Mouse (Mus musculus) urinary bladder, postnatal 14 days (tissue): ENCODE measurements around the gene Hadh.

Experiments
- DNase-seq: peaks from one replicate; pipeline ENCODE4 v3.0.0; 2021; ENCODE audit warnings: low spot score

Gene Hadh

GRCm38 (mm10) chr3:131271559-131272373, at the start of gene Hadh:
Gene Hadh (minus strand): TSS chr3:131272101.
- DNase-seq = peak; percentile 87

DNA sequence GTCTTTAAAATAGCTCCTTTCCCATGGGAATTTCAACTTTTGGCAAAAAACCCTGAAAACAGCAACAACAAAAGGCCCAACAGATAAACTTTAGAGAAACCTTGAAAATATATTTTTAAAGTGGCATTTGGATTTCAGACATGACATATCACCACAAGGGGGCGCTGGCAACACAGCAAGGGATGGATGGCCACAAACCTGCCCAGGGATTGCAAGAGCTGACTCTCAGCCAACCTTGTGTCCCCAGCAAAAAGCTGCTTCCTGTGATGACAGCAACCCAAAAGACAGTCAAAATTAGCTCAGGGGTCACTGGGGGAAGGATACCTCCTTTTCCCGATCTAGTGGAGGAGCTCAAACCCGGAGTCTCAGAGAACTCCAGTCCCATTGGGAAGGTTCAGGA, 48.3 kb upstream of the Hadh start:
- DNase-seq = peak; percentile 83

GRCm38 (mm10) chr3:131318211-131318610, 46.3 kb upstream of the Hadh start:
- DNase-seq = no peak

DNA sequence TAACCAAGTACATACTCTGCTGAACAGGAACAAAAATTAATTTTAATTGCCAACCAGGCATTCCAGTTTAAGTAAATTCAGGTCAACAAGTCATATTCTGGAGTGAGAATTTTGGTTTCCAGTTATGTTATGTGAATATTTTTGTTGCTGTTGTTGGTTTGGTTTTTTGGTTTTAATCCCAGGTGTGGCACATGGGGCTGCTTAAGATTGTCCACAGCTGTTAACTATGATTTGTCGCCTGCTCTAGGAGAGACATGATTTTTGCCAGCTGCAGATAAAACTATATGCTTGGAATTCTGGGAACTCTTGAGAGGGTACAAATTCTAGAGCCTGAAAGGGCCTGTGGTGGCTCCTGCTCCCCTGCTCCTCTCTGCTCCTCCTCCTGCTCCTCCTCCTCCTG, 45.2 kb upstream of the Hadh start:
- no peak for DNase-seq

GRCm38 (mm10) chr3:131315957-131316510, 44.1 kb upstream of the Hadh start:
- no peak for DNase-seq

DNA sequence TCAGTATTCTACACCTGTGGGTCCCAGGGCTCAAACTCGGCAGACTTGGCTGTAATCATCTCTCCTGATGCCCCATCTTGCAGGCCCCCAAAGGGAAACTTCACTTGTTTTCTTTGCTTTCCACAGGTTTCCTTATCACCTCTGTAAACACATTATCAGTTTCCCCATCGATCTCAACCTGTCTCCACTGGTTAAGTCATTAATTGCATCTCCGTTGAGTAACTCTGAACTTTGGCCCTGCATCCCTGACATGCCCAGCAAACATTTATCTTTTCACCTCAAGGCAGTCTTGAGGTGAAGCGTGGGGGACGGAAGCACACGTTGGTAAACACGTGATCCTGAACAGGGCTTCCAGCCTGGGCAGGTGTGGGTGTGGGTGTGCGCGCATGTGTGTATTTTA, 40.4 kb upstream of the Hadh start:
- no peak for DNase-seq

- no peak for DNase-seq
Observed at GRCm38 (mm10) chr3:131310572-131310971, 38.7 kb upstream of the Hadh start.

- DNase-seq = no peak
Observed at GRCm38 (mm10) chr3:131307811-131308210, 35.9 kb upstream of the Hadh start.

- no peak for DNase-seq
Observed at GRCm38 (mm10) chr3:131306255-131306654, 34.4 kb upstream of the Hadh start.

DNA sequence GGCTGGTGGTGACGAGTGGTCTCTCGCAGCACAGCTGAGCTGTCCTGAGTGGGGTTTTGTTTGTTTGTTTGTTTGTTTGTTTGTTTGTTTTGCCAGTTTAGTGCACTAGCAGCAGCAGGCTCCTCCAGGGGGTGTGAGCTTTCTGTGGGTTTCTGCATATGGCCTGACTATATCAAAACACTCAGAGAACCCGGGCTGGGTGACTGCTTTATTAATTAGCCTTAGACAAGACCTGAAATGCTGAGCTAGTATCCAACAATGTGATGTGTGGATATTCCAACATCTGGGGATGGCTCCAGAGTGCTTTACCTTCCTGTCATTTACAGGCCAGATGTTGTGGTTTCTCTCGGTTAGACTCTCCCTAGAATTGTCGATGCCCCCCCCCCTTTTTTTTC, 31.4 kb upstream of the Hadh start:
- DNase-seq = no peak

- peak; percentile 85 for DNase-seq
Observed at GRCm38 (mm10) chr3:131302452-131303319, 30.8 kb upstream of the Hadh start, which contains the start of gene Cyp2u1. Gene Cyp2u1 (minus strand): TSS chr3:131303227.

- DNase-seq = no peak
Observed at GRCm38 (mm10) chr3:131299908-131300307, 28.0 kb upstream of the Hadh start.

- DNase-seq = no peak
Observed at GRCm38 (mm10) chr3:131299078-131299477, 27.2 kb upstream of the Hadh start.

- DNase-seq = no peak
Observed at GRCm38 (mm10) chr3:131296893-131297292, 25.0 kb upstream of the Hadh start.

GRCm38 (mm10) chr3:131295513-131296200, 23.8 kb upstream of the Hadh start:
- no peak for DNase-seq

- DNase-seq = no peak
Observed at GRCm38 (mm10) chr3:131294503-131294902, 22.6 kb upstream of the Hadh start.

DNA sequence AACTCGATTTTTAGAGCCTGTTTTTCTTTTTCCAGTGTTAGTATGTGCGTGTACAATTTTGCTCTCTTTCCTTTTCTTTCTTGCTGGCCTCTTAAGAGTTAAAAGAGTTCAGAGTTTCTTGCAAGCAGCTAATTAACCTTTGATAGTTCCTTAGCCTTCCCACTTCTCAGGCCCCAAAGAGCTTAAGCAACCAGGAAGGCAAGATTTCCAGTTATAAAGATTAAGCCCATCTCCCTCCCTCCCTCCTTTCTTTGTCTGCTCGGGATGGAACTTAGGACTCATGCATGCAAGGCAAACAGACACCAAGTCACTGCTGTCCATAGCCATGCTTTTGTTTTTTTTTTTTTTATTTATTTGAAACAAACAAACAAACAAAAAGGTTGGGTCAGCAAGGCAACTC, 21.1 kb upstream of the Hadh start:
- no peak for DNase-seq

DNA sequence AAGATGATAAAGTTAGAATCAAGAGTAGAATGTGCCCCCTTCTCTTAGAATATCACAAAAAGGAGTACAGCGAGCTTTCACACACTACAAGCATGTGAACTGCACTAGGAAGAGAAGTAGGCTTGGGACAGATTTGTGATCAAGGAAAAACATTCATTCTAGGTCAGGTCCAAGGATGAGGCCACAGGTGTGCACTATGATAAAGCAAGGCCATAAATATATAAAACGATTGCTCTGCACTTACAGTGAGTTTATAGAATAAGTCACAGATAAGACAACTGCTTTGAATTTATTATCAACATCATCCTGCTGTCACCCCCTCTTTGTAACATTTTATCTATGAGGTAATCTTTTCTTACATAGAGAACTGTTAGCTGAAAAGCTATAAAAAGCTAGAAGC, 20.4 kb upstream of the Hadh start:
- no peak for DNase-seq

DNA sequence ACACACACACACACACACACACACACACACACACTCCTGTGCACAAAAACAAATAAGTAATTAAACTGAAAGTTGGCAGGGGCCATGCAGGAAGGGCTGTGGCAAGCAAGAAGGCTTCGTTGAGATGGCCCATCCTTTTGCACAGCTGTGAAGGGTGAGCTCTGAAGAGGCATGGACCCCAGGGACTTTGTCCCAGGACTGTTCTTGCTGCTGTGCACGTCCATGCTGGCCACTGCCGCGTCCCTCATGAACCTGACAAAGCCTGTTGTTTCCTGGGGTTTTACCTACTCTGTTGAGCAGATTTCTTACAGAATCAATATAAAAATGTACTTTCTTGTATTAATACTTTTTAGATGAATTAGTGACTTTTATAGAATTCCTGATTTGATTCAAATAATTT, 20.0 kb upstream of the Hadh start:
- DNase-seq = no peak

DNA sequence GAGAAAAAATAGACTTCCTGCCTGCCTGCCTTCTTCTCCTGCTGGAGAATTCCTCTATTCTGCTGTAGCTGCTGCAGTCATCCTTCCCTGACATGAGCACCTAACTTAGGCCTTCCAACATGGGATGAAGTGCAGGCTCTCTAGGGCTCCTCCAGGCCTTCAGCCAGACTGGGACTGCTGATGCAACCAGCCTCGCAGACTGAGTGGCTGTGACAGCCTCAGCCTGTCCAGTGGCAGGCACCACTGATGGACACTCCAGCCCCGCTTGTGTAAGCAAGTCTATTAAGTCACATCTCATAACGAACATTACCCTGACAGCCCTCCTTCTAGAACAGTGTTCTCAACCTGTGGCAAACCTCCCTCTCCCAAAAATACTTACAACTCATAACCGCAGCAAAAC, 2.2 kb upstream of the Hadh start:
- DNase-seq = no peak

- no peak for DNase-seq
Observed at GRCm38 (mm10) chr3:131272374-131273100, 636 bp upstream of the Hadh start.

DNA sequence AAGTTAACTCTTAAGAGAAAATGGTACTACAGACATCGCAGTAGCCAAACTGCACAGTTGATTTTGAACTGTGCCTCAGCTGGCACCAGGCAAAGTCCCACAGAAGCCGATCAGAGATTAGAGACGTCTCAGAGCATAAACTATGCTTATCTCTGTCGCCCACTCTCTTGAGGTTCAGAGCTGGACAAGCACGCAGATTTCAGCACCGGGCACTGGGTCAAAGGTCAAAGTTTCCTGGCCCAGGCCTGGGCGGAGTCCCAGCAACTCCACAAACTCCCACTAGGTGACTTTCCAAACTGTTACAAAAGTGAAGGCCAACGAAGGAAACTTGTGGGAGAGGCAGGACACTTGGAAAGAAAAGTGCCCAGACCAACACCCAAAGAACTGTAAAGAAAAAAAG, 744 bp downstream of the Hadh start:
- peak; percentile 52 for DNase-seq
